Mouse (Mus musculus): ENCODE data around the gene Tenm4. TPM values are rescaled to one million over a fixed set of nuclear protein-coding genes. Genes with fewer than 3 reads are reported as not detected.

Tenm4 gene
- polyA plus RNA-seq, 2 experiments: 12.7 to 37.4 TPM

GRCm38 (mm10) chr7:96539248-96540034 is 368.4 kb downstream of the Tenm4 start:
- no peak for DNase-seq (ENCODE audit: low spot score)
- Histone ChIP-seq H3K4me2 (replicated peaks; ENCODE audit: low read depth, low read length, severe bottlenecking) (no peak overlapping the region), H3K36me3 (ENCODE audit: control insufficient read depth, insufficient read depth, low read length) (no peaks in the 10 kb centered on the region), H3K9me3 (ENCODE audit: control insufficient read depth, low read length) (no peaks in the 10 kb centered on the region), H3K27ac (replicated peaks; ENCODE audit: low read depth, low read length) (no peak overlapping the region), H3K27me3 (ENCODE audit: control insufficient read depth, insufficient read depth, low read length) (no peaks in the 10 kb centered on the region), H3K4me3 (replicated peaks; ENCODE audit: low read length) (no peak overlapping the region), H3K4me1 (ENCODE audit: control insufficient read depth, insufficient read depth, low read length) (peaks cover 16% of the 10 kb centered on the region), H3K9ac (ENCODE audit: low read depth, low read length, severe bottlenecking) (no peak overlapping the region)
- TF ChIP-seq POLR2A (IDR thresholded peaks at IDR 0.05; ENCODE audit: borderline replicate concordance, extremely low read depth, insufficient read depth, insufficient read length): no peak
- WGBS: 71% methylated on average over 4 of the region's 4 CpGs
- ATAC-seq (ENCODE audit: low FRiP score, low read depth): no peak

GRCm38 (mm10) chr7:96540458-96541096 is 369.5 kb downstream of the Tenm4 start:
- Histone ChIP-seq H3K4me3 (replicated peaks; ENCODE audit: low read length) (no peak overlapping the region), H3K36me3 (ENCODE audit: control insufficient read depth, insufficient read depth, low read length) (no peaks in the 10 kb centered on the region), H3K9me3 (ENCODE audit: control insufficient read depth, low read length) (no peaks in the 10 kb centered on the region), H3K9ac (ENCODE audit: low read depth, low read length, severe bottlenecking) (no peak overlapping the region), H3K27me3 (ENCODE audit: control insufficient read depth, insufficient read depth, low read length) (no peaks in the 10 kb centered on the region), H3K27ac (replicated peaks; ENCODE audit: low read depth, low read length) (peak overlapping the region; percentile 56), H3K4me2 (replicated peaks; ENCODE audit: low read depth, low read length, severe bottlenecking) (no peak overlapping the region), H3K4me1 (ENCODE audit: control insufficient read depth, insufficient read depth, low read length) (peaks cover 16% of the 10 kb centered on the region)
- WGBS: 28% methylated on average over 7 of the region's 7 CpGs
- ATAC-seq (ENCODE audit: low FRiP score, low read depth) (peak; percentile 64; the same call in 1 of the 2 replicates), DNase-seq (ENCODE audit: low spot score) (peak; percentile 40)
- no peak for TF ChIP-seq POLR2A (IDR thresholded peaks at IDR 0.05; ENCODE audit: borderline replicate concordance, extremely low read depth, insufficient read depth, insufficient read length)

- no peak overlapping the region for H3K9ac ChIP-seq (ENCODE audit: low read depth, low read length, severe bottlenecking)
- WGBS: 52% methylated on average over 5 of the region's 5 CpGs
- H3K4me3 ChIP-seq (replicated peaks; ENCODE audit: low read length): no peak overlapping the region
- H3K27me3 ChIP-seq (ENCODE audit: control insufficient read depth, insufficient read depth, low read length): no peaks in the 10 kb centered on the region
- H3K9me3 ChIP-seq (ENCODE audit: control insufficient read depth, low read length): no peaks in the 10 kb centered on the region
- H3K4me2 ChIP-seq (replicated peaks; ENCODE audit: low read depth, low read length, severe bottlenecking): no peak overlapping the region
- peaks cover 4% of the 10 kb centered on the region for H3K4me1 ChIP-seq (ENCODE audit: control insufficient read depth, insufficient read depth, low read length)
- H3K27ac ChIP-seq (replicated peaks; ENCODE audit: low read depth, low read length): no peak overlapping the region
- no peak for DNase-seq (ENCODE audit: low spot score)
- TF ChIP-seq POLR2A (IDR thresholded peaks at IDR 0.05; ENCODE audit: borderline replicate concordance, extremely low read depth, insufficient read depth, insufficient read length): no peak
- ATAC-seq (ENCODE audit: low FRiP score, low read depth): no peak
- no peaks in the 10 kb centered on the region for H3K36me3 ChIP-seq (ENCODE audit: control insufficient read depth, insufficient read depth, low read length)
Observed at GRCm38 (mm10) chr7:96545979-96546378, 374.9 kb downstream of the Tenm4 start.

GRCm38 (mm10) chr7:96551809-96552208 is 380.8 kb downstream of the Tenm4 start:
- WGBS: 33% methylated on average over 4 of the region's 4 CpGs
- Histone ChIP-seq H3K9ac (ENCODE audit: low read depth, low read length, severe bottlenecking) (no peak overlapping the region), H3K4me3 (replicated peaks; ENCODE audit: low read length) (no peak overlapping the region), H3K9me3 (ENCODE audit: control insufficient read depth, low read length) (no peaks in the 10 kb centered on the region), H3K4me2 (replicated peaks; ENCODE audit: low read depth, low read length, severe bottlenecking) (no peak overlapping the region), H3K27me3 (ENCODE audit: control insufficient read depth, insufficient read depth, low read length) (no peaks in the 10 kb centered on the region), H3K4me1 (ENCODE audit: control insufficient read depth, insufficient read depth, low read length) (peaks cover 43% of the 10 kb centered on the region), H3K36me3 (ENCODE audit: control insufficient read depth, insufficient read depth, low read length) (no peaks in the 10 kb centered on the region), H3K27ac (replicated peaks; ENCODE audit: low read depth, low read length) (no peak overlapping the region)
- TF ChIP-seq POLR2A (IDR thresholded peaks at IDR 0.05; ENCODE audit: borderline replicate concordance, extremely low read depth, insufficient read depth, insufficient read length): no peak
- ATAC-seq (ENCODE audit: low FRiP score, low read depth): no peak
- DNase-seq (ENCODE audit: low spot score): no peak

- H3K4me1 ChIP-seq (ENCODE audit: control insufficient read depth, insufficient read depth, low read length): peaks cover 43% of the 10 kb centered on the region
- H3K27ac ChIP-seq (replicated peaks; ENCODE audit: low read depth, low read length): no peak overlapping the region
- DNase-seq (ENCODE audit: low spot score) (no peak), ATAC-seq (ENCODE audit: low FRiP score, low read depth) (peak; percentile 47; the same call in 1 of the 2 replicates)
- H3K27me3 ChIP-seq (ENCODE audit: control insufficient read depth, insufficient read depth, low read length): no peaks in the 10 kb centered on the region
- no peak overlapping the region for H3K4me2 ChIP-seq (replicated peaks; ENCODE audit: low read depth, low read length, severe bottlenecking)
- no peaks in the 10 kb centered on the region for H3K9me3 ChIP-seq (ENCODE audit: control insufficient read depth, low read length)
- no peak for TF ChIP-seq POLR2A (IDR thresholded peaks at IDR 0.05; ENCODE audit: borderline replicate concordance, extremely low read depth, insufficient read depth, insufficient read length)
- no peak overlapping the region for H3K4me3 ChIP-seq (replicated peaks; ENCODE audit: low read length)
- WGBS: 20% methylated on average over 7 of the region's 7 CpGs
- no peak overlapping the region for H3K9ac ChIP-seq (ENCODE audit: low read depth, low read length, severe bottlenecking)
- H3K36me3 ChIP-seq (ENCODE audit: control insufficient read depth, insufficient read depth, low read length): no peaks in the 10 kb centered on the region
Observed at GRCm38 (mm10) chr7:96552292-96552860, 381.3 kb downstream of the Tenm4 start.

All from limb, embryonic 14.5 days (tissue).